Mouse (Mus musculus): ENCODE data around the gene Nradd.

DNA sequence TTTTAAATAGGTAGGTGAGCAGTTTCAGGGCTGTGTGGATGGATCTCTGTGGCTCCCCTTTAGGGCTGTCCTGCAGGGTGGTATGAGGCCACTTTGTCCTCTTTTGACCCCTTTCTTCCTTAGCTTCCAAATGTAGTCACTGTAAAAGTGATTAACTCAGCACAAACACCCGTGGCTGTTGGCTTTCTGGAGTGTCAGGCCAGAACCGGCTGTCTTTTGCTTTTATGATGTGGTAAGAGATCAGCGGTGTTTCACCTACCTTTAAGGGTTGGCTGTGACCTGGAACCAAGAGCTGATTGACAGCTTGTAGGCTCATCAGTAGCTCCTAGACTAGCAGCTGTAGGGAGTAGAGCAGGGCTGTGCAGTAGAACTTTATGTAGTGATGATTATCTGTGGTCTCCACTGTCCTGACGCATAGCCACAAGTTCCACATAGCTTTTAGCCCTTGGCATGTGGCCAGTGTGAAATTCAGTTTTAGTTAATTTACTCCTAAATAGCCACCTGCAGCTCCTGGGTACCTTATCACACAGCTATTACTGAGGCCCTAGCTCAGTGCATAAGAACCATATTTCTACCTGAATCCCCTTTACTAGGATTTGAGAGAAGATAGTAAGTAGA is 43.1 kb upstream of the Nradd start:
- no peak for TF ChIP-seq CTCF (IDR thresholded peaks at IDR 0.05; ENCODE audit: borderline replicate concordance, insufficient read depth, low read length)
- no peak for TF ChIP-seq POLR2A (IDR thresholded peaks at IDR 0.05; ENCODE audit: low read depth, low read length)
